Mouse (Mus musculus): ENCODE data around the gene Tspan18. TPM values are rescaled to one million over a fixed set of nuclear protein-coding genes. Genes with fewer than 3 reads are reported as not detected.

The Tspan18 gene
- total and polyA plus RNA-seq, 3 experiments = 0.38 TPM; not detected in 2

DNA sequence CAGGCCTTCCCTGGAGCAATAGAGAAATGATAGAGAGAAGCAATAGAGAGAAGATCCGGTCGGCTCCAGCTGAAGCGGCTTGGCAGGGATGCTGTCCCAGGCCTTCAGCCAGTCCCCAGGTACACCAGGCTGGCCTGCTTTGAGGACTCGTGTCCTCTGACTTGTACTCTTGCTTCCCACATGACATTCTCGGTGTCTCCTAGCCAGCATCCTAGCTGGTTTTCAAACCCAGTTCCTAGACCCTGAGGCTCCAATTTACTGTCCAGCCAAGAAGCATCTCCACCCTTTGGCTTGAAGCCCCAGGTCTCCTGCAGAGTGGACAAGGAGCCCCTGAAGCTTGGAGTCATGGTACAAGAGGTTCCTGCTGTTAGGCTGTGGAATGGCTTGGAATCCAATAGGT, 92.1 kb downstream of the Tspan18 start:
- dilution Hi-C loops (cut with MboI; ENCODE audit: extremely low pct_ligation_motif_present, extremely low pct_unique_long_range_greater_than_20kb, low sequenced_read_pairs) = no loop called here

DNA sequence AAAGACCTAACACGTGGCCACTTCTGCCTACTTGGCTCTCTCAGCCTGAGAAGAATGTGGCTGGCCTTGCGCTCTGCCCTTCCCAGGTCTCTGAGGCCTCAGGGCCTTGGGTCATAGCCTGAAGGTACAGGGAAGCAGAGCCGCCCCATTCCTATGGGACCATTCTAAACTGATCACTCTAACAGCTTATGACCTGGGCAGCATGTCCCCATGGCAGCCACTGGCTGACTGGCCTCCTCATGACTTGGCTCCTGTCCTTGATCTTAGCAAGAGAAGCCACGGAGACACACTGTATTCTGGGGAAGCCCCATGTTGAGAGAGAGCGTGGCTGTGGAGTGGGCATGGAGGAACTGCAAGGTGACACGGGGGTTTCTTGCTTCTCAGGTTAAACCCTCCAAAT, 95.4 kb downstream of the Tspan18 start:
- H3K36me3 ChIP-seq (replicated peaks in 1 of 2; ENCODE audit: control insufficient read depth in 1 of 2, insufficient read depth in 1 of 2, low read length in 1 of 2) = no peaks in the 10 kb centered on the region
- H3K27ac ChIP-seq (ENCODE audit: insufficient read depth, low read depth) = no peak overlapping the region
- H3K4me1 ChIP-seq (ENCODE audit: control insufficient read depth in 1 of 2, insufficient read depth in 2 of 2) = no peaks in the 10 kb centered on the region
- no peak overlapping the region for H3K4me2 ChIP-seq (ENCODE audit: insufficient read depth, low read depth, poor library complexity, severe bottlenecking)
- H3K4me3 ChIP-seq (replicated peaks in 1 of 3; ENCODE audit: low read depth in 2 of 3, low read length in 2 of 3, poor library complexity in 1 of 3) = no peak overlapping the region
- DNase-seq (ENCODE audit: extremely low read depth) = no peak
- H3K9ac ChIP-seq (ENCODE audit: insufficient read depth, low read depth) = no peak overlapping the region
- no peaks in the 10 kb centered on the region for H3K79me2 ChIP-seq (replicated peaks; ENCODE audit: control insufficient read depth, extremely low read depth, insufficient read depth, poor library complexity, severe bottlenecking)
- in situ Hi-C loops (cut with MboI; ENCODE audit: low pct_ligation_motif_present, low pct_unique_long_range_greater_than_20kb, low sequenced_read_pairs) = no loop called here
- TF ChIP-seq IRF4 (IDR thresholded peaks at IDR 0.05; ENCODE audit: low read depth, low read length) (no peak), ZKSCAN1 (IDR thresholded peaks at IDR 0.05; ENCODE audit: borderline replicate concordance, low read depth, low read length) (no peak), UBTF (IDR thresholded peaks at IDR 0.05; ENCODE audit: low read depth, low read length) (no peak), NRF1 (IDR thresholded peaks at IDR 0.05; ENCODE audit: low read depth, low read length) (no peak), KAT2A (IDR thresholded peaks at IDR 0.05; ENCODE audit: insufficient replicate concordance, low read length) (no peak), MAX (IDR thresholded peaks at IDR 0.05; ENCODE audit: low read length) (no peak), MAZ (IDR thresholded peaks at IDR 0.05; ENCODE audit: low read depth, low read length) (no peak), MEF2A (IDR thresholded peaks at IDR 0.05; ENCODE audit: borderline replicate concordance, low read depth, low read length) (no peak), USF1 (IDR thresholded peaks at IDR 0.05; ENCODE audit: low read depth, low read length) (no peak), GABPA (IDR thresholded peaks at IDR 0.05; ENCODE audit: insufficient replicate concordance, low read depth, low read length) (no peak)
- H3K9me3 ChIP-seq (replicated peaks; ENCODE audit: low read length) = peaks cover 10% of the 10 kb centered on the region
- peaks cover 93% of the 10 kb centered on the region for H3K27me3 ChIP-seq (replicated peaks)
- dilution Hi-C loops (cut with MboI; ENCODE audit: extremely low pct_ligation_motif_present, extremely low pct_unique_long_range_greater_than_20kb, low sequenced_read_pairs) = no loop called here

More for the DNA sequence above, 92.1 kb downstream of the Tspan18 start:
- Histone ChIP-seq H3K79me2 (replicated peaks; ENCODE audit: control insufficient read depth, extremely low read depth, insufficient read depth, poor library complexity, severe bottlenecking) (no peaks in the 10 kb centered on the region), H3K4me2 (ENCODE audit: insufficient read depth, low read depth, poor library complexity, severe bottlenecking) (no peak overlapping the region), H3K9me3 (replicated peaks; ENCODE audit: low read length) (no peaks in the 10 kb centered on the region), H3K4me3 (replicated peaks in 1 of 3; ENCODE audit: low read depth in 2 of 3, low read length in 2 of 3, poor library complexity in 1 of 3) (no peak overlapping the region), H3K36me3 (replicated peaks in 1 of 2; ENCODE audit: control insufficient read depth in 1 of 2, insufficient read depth in 1 of 2, low read length in 1 of 2) (no peaks in the 10 kb centered on the region), H3K27me3 (replicated peaks) (peaks cover 99% of the 10 kb centered on the region), H3K9ac (ENCODE audit: insufficient read depth, low read depth) (no peak overlapping the region), H3K27ac (ENCODE audit: insufficient read depth, low read depth) (no peak overlapping the region), H3K4me1 (ENCODE audit: control insufficient read depth in 1 of 2, insufficient read depth in 2 of 2) (no peaks in the 10 kb centered on the region)
- in situ Hi-C loops (cut with MboI; ENCODE audit: low pct_ligation_motif_present, low pct_unique_long_range_greater_than_20kb, low sequenced_read_pairs) = no loop called here
- TF ChIP-seq RAD21 (IDR thresholded peaks at IDR 0.05; ENCODE audit: low read depth, low read length) (no peak), KAT2A (IDR thresholded peaks at IDR 0.05; ENCODE audit: insufficient replicate concordance, low read length) (no peak), TBP (conservative IDR thresholded peaks at IDR 0.05; ENCODE audit: low read depth, low read length) (no peak), GABPA (IDR thresholded peaks at IDR 0.05; ENCODE audit: insufficient replicate concordance, low read depth, low read length) (no peak), MYC (IDR thresholded peaks at IDR 0.05; ENCODE audit: low read depth, low read length) (no peak)
- no peak for DNase-seq (ENCODE audit: extremely low read depth)

DNA sequence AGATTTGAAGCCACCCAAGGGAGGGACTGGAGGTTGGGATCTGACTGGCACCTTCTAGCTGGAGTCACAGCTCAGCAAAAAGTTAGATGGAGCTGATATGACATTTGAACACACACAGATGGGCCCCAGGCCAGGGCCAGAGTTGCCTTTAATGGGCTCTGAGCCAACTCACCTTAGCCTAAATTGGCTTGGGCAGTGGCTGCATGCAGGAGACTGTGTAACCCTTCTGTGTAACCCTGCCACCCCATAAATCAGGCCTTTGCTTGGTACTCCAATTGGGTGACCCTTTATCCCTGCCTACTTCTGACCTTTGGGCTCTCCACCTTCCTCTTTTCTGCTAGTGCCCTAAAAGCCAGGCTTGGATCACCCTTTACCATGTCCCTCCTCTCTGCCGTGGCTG, 97.2 kb downstream of the Tspan18 start:
- H3K27me3 ChIP-seq (replicated peaks) = peaks cover 93% of the 10 kb centered on the region
- no peak for DNase-seq (ENCODE audit: extremely low read depth)
- H3K4me1 ChIP-seq (ENCODE audit: control insufficient read depth in 1 of 2, insufficient read depth in 2 of 2) = no peaks in the 10 kb centered on the region
- H3K27ac ChIP-seq (ENCODE audit: insufficient read depth, low read depth) = no peak overlapping the region
- no peaks in the 10 kb centered on the region for H3K36me3 ChIP-seq (replicated peaks in 1 of 2; ENCODE audit: control insufficient read depth in 1 of 2, insufficient read depth in 1 of 2, low read length in 1 of 2)
- in situ Hi-C loops (cut with MboI; ENCODE audit: low pct_ligation_motif_present, low pct_unique_long_range_greater_than_20kb, low sequenced_read_pairs) = no loop called here
- no peaks in the 10 kb centered on the region for H3K79me2 ChIP-seq (replicated peaks; ENCODE audit: control insufficient read depth, extremely low read depth, insufficient read depth, poor library complexity, severe bottlenecking)
- dilution Hi-C loops (cut with MboI; ENCODE audit: extremely low pct_ligation_motif_present, extremely low pct_unique_long_range_greater_than_20kb, low sequenced_read_pairs) = no loop called here
- no peak overlapping the region for H3K4me3 ChIP-seq (replicated peaks in 1 of 3; ENCODE audit: low read depth in 2 of 3, low read length in 2 of 3, poor library complexity in 1 of 3)
- no peak for TF ChIP-seq KAT2A (IDR thresholded peaks at IDR 0.05; ENCODE audit: insufficient replicate concordance, low read length)
- no peak for TF ChIP-seq ZKSCAN1 (IDR thresholded peaks at IDR 0.05; ENCODE audit: borderline replicate concordance, low read depth, low read length)
- no peak overlapping the region for H3K4me2 ChIP-seq (ENCODE audit: insufficient read depth, low read depth, poor library complexity, severe bottlenecking)
- H3K9me3 ChIP-seq (replicated peaks; ENCODE audit: low read length) = peaks cover 10% of the 10 kb centered on the region
- no peak overlapping the region for H3K9ac ChIP-seq (ENCODE audit: insufficient read depth, low read depth)

All from CH12.LX (cell line).